In genomic region chr9:44109360-44110095, GRCm38 (mm10) we compare ENCODE assay signal across 8 mouse cellular contexts. TPM values are rescaled to one million over a fixed set of nuclear protein-coding genes. Genes with fewer than 3 reads are reported as not detected.
A peak's percentile ranks its signal among the peaks of the same experiment; 100 is the strongest.
DNase-seq lines count a peak whose midpoint lies in the region; ATAC-seq and TF ChIP-seq lines count a peak whose summit lies in the region.

No protein-coding gene starts in this region.

- peak; percentile 87 for DNase-seq in 3T3-L1 (ENCODE audit: low read depth, low spot score)
- DNase-seq in T-cell, adult 2 months (ENCODE audit: low spot score): peak; percentile 69
- DNase-seq in embryo, embryonic 10 days (ENCODE audit: low spot score): peak; percentile 69
- DNase-seq in heart, adult 18-20 months: peak; percentile 70 to 90
- DNase-seq in kidney, adult 2 months: peak; percentile 76
- peak; percentile 70 for DNase-seq in liver, embryonic 11.5 days (ENCODE audit: low spot score)
- DNase-seq in natural killer cell, adult 2 months (ENCODE audit: low spot score in 2 of 2): peak; percentile 70 to 76
- peak; percentile 77 for DNase-seq in thymus, adult 2 months

- peaks cover 8% of the 10 kb centered on the region; the same call in 1 of the 2 replicates for H3K4me1 ChIP-seq in kidney, adult 2 months (ENCODE audit: control insufficient read depth, insufficient read depth, low read length)
- H3K4me1 ChIP-seq in liver, embryonic 11.5 days (replicated peaks; ENCODE audit: control insufficient read depth, insufficient read depth, low read length): peaks cover 38% of the 10 kb centered on the region
- peaks cover 23% of the 10 kb centered on the region for H3K4me1 ChIP-seq in thymus, adult 2 months (replicated peaks; ENCODE audit: control insufficient read depth, insufficient read depth, low read length)

- H3K9me3 ChIP-seq in liver, embryonic 11.5 days (ENCODE audit: control insufficient read depth, low read length): no peaks in the 10 kb centered on the region

- 0 out of 2 replicates have a peak overlapping the region, but pooled peaks have one; percentile 22 for H3K9ac ChIP-seq in liver, embryonic 11.5 days (ENCODE audit: low read depth, low read length)

- TF ChIP-seq POLR2A in kidney, adult 2 months (IDR thresholded peaks at IDR 0.05; ENCODE audit: low read depth, low read length): no peak
- TF ChIP-seq POLR2A in thymus, adult 2 months (IDR thresholded peaks at IDR 0.05; ENCODE audit: control insufficient read depth, extremely low read depth, insufficient read depth, low read length, poor library complexity): no peak

- H3K27ac ChIP-seq in kidney, adult 2 months (ENCODE audit: insufficient read depth, low read depth, low read length): no peak overlapping the region
- H3K27ac ChIP-seq in liver, embryonic 11.5 days (ENCODE audit: low read depth, low read length): no peak overlapping the region; the same call in 1 of the 2 replicates
- no peak overlapping the region for H3K27ac ChIP-seq in thymus, adult 2 months (ENCODE audit: control insufficient read depth, insufficient read depth, low read length)

- H3K4me3 ChIP-seq in kidney, adult 2 months (ENCODE audit: insufficient read depth, low read depth, low read length): no peak overlapping the region
- 0 out of 2 replicates have a peak overlapping the region, but pooled peaks have one; percentile 8 for H3K4me3 ChIP-seq in liver, embryonic 11.5 days (ENCODE audit: low read depth, low read length)
- H3K4me3 ChIP-seq in thymus, adult 2 months (ENCODE audit: control insufficient read depth, insufficient read depth, low read length): no peak overlapping the region

- H3K4me2 ChIP-seq in liver, embryonic 11.5 days: peak overlapping the region; percentile 52

- H3K36me3 ChIP-seq in kidney, adult 2 months (ENCODE audit: control insufficient read depth, insufficient read depth, low read length): no peaks in the 10 kb centered on the region
- peaks cover 11% of the 10 kb centered on the region for H3K36me3 ChIP-seq in liver, embryonic 11.5 days (ENCODE audit: control insufficient read depth, insufficient read depth, low read length)
- H3K36me3 ChIP-seq in thymus, adult 2 months (ENCODE audit: control insufficient read depth, insufficient read depth, low read length): no peaks in the 10 kb centered on the region; the same call in 1 of the 2 replicates

- no peak for ATAC-seq in liver, embryonic 11.5 days (replicated peaks; ENCODE audit: low FRiP score)

- TF ChIP-seq CTCF in kidney, adult 2 months (conservative IDR thresholded peaks at IDR 0.05; ENCODE audit: insufficient read depth, insufficient read length, low read depth, low read length): peak; percentile 75
- TF ChIP-seq CTCF in thymus, adult 2 months (IDR thresholded peaks at IDR 0.05; ENCODE audit: borderline replicate concordance, control insufficient read depth, extremely low read depth, insufficient read depth, low read length, poor library complexity): no peak; the same call in 1 of the 2 replicates

- WGBS in kidney, adult 2 months: 24% methylated on average over 9 of the region's 9 CpGs
- WGBS in liver, embryonic 11.5 days: 31% methylated on average over 9 of the region's 9 CpGs
- WGBS in thymus, adult 2 months: 41% methylated on average over 9 of the region's 9 CpGs

- H3K27me3 ChIP-seq in kidney, adult 2 months (replicated peaks; ENCODE audit: control insufficient read depth, insufficient read depth, low read length): no peaks in the 10 kb centered on the region
- no peaks in the 10 kb centered on the region for H3K27me3 ChIP-seq in liver, embryonic 11.5 days (replicated peaks; ENCODE audit: control insufficient read depth, insufficient read depth, low read length)
- no peaks in the 10 kb centered on the region for H3K27me3 ChIP-seq in thymus, adult 2 months (ENCODE audit: control insufficient read depth, insufficient read depth, low read length)

RNA-seq across cellular contexts. Expression of gene C1qtnf5, which starts 2.5 kb away (rescaled TPM):
- total RNA-seq in heart, adult 18-20 months (2021): 1 to 10 TPM; 5.6 to 5.9 TPM
- 16.8 and 19.6 TPM in 2 replicates for polyA plus RNA-seq in kidney, adult 2 months (2012; rRNA removed)
- 0.13 and 0.26 TPM in 2 replicates for polyA plus RNA-seq in liver, embryonic 11.5 days (2014; fragmentation: Nextera tagmentation; extraction: Ambion mirVana)
- 3.4 and 5.0 TPM in 2 replicates for polyA plus RNA-seq in thymus, adult 2 months (2012; rRNA removed)

RNA-seq across cellular contexts. Expression of gene Gm49380, which starts 3.8 kb away (rescaled TPM):
- under 1 TPM in 1 of 2 experiments, not detected in 1; 0.37 TPM for total RNA-seq in heart, adult 18-20 months (2021)
- not detected in 2 replicates for polyA plus RNA-seq in kidney, adult 2 months (2012; rRNA removed)
- polyA plus RNA-seq in liver, embryonic 11.5 days (2014; fragmentation: Nextera tagmentation; extraction: Ambion mirVana): not detected in 2 replicates
- not detected in 2 replicates for polyA plus RNA-seq in thymus, adult 2 months (2012; rRNA removed)

RNA-seq across cellular contexts. Expression of gene Rnf26, which starts 3.8 kb away (rescaled TPM):
- total RNA-seq in heart, adult 18-20 months (2021): 1 to 10 TPM; 5.9 to 6.0 TPM
- polyA plus RNA-seq in kidney, adult 2 months (2012; rRNA removed): 28.8 and 30.9 TPM in 2 replicates
- polyA plus RNA-seq in liver, embryonic 11.5 days (2014; fragmentation: Nextera tagmentation; extraction: Ambion mirVana): 61.1 and 62.3 TPM in 2 replicates
- polyA plus RNA-seq in thymus, adult 2 months (2012; rRNA removed): 72.3 and 119 TPM in 2 replicates

RNA-seq across cellular contexts. Expression of gene Mfrp, which starts 8.0 kb away (rescaled TPM):
- not detected for total RNA-seq in heart, adult 18-20 months (2021)
- polyA plus RNA-seq in kidney, adult 2 months (2012; rRNA removed): 4.4 and 5.4 TPM in 2 replicates
- polyA plus RNA-seq in liver, embryonic 11.5 days (2014; fragmentation: Nextera tagmentation; extraction: Ambion mirVana): 0.14 TPM in 1 of 2 replicates, not detected in the other
- polyA plus RNA-seq in thymus, adult 2 months (2012; rRNA removed): 0.09 TPM in 1 of 2 replicates, not detected in the other

RNA-seq across cellular contexts. Expression of gene Mcam, which starts 24.7 kb away (rescaled TPM):
- 10 to 100 TPM; 31.0 to 38.6 TPM for total RNA-seq in heart, adult 18-20 months (2021)
- polyA plus RNA-seq in kidney, adult 2 months (2012; rRNA removed): 27.9 and 32.8 TPM in 2 replicates
- polyA plus RNA-seq in liver, embryonic 11.5 days (2014; fragmentation: Nextera tagmentation; extraction: Ambion mirVana): 12.0 and 13.0 TPM in 2 replicates
- polyA plus RNA-seq in thymus, adult 2 months (2012; rRNA removed): 13.0 and 18.7 TPM in 2 replicates
